Mouse (Mus musculus) kidney, adult 8-10 months (tissue): Measurements from ENCODE around the gene 2410015M20Rik.
"Not testable (repeated sequence)": the region's sequence is repeated elsewhere in the genome, so short reads cannot be mapped to it uniquely, and the experiment has no call there.

Experiments used
- DNase-seq, 2 experiments: peaks; one replicate each; pipeline ENCODE4 v3.0.0; 2022

2410015M20Rik gene

GRCm38 (mm10) chr17:56613236-56613844, 3.8 kb upstream of the 2410015M20Rik start, which contains the start of gene Rpl36:
Rpl36 (plus strand) TSS chr17:56613416.
- peak; percentile 94 to 98 for DNase-seq

GRCm38 (mm10) chr17:56612565-56612939, 3.0 kb upstream of the 2410015M20Rik start:
- not testable (repeated sequence) for DNase-seq

DNA sequence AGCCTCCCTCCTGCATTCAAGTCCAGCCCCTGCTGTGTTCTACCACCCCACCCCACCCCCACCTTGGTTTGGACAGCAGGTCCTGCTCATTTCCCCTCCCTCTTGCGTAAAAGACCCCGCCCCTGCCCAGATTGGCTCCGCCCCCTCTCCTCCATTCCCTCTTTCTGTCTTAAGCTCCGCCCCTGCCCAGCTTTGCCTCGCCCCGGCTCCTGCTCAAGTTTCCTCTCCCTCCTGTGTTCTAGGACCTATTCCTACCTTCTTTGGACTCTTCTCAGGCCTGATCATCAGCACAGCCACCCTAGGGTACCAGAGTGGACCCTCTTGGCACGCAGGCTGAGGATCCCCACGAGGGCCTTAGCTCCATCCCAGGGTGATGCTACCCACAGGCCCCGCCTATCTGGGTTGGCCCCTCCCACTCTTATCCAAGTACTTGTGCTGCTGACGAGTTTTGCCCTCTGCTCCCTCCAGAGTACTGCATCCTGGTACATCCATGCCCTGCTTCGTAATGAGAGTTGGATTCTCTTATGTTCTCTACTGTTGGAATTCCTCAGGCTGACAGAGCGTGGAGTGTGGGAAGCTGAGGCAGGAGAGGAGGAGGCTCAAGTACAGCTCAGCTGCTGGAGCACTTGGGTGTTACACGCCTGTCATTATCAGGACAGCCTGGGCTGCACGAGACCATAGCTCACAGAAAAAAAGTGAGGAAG, 2.4 kb upstream of the 2410015M20Rik start:
- DNase-seq = peak; percentile 49 to 54

DNA sequence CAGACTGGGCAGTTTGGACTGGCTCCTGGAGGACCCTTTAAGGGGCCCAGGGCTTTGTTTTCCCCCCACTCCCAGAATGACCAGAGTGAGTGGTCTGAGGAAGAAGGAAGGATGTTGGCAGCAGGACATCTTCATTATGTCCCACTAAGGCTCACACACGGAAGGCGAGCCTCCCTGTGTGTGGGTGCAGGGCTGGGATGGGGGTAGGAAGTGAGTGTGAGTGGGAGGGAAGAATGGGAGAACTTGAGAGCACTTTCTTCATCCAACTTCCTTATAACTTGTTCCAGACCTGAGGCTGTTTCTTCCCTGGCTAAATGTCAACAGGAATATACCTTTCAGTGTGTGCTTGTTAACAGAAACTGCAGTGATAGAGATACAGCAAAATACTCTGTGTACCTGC, 1.8 kb upstream of the 2410015M20Rik start:
- no peak for DNase-seq

DNA sequence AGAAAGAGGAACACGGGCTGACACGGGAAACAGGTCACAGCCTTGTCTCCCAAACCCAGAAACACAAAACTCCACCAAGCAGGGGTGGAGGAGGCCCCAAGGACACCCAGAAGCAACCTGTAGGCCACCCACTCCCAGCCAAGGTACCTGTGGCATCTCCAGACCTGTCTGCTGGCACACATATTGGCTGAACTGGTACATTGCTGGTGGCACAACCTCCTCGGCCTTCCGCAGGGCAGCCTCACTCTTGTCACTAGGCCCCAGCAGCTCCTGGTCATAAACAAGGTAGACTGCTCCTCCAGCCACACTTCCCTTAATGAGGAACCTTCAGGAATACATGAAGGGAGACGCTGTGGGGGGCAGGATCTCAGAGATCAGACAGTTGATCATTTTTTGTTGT, 872 bp downstream of the 2410015M20Rik start:
- DNase-seq = no peak

DNA sequence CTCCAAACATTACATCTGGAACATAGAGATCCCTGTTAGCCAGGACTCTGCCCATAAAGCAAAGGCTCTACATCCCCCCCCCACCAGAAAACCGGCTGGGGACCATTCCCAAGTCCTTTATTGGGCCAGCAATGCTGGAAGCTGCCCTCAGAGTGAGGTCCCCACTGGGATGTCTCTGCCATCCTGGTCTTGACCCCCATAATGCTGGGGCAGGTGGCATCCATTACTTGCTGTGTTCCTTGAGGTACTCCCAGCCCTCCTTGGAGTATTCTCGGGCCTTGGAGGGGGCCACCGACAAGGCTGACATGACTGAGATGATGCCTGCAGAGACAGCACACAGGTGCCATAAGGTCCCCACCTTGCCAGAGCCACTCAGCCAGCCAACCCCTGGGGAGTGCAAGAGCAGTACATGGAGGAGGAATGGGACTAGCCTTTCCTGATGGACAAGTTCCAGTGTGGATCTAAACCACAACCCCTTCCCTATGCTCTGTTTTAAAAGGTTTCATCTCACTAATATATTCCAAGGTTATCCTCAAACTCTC, 2.0 kb downstream of the 2410015M20Rik start:
- DNase-seq = no peak

- no peak for DNase-seq
These were observed 4.1 kb downstream of the 2410015M20Rik start for GRCm38 (mm10) chr17:56605431-56605830.

DNA sequence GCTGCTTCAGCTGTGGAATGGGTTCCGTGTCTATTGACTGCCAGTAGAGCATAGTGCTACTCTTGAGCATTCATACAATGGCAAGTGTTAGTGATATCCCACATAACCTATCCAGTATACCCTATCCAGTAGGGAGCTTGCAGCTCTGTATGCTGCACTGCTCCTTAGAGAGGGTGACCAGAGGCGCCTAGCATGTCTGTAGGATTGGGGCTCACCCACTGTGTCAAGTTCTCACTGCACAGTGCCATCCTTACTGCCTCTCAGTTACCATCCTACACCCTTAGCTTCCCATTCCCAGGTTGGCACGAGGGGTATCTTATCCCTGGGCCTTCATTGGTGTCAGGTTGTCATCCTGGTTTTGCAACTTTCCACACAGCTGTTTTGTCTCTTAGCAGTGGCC, 5.1 kb downstream of the 2410015M20Rik start:
- DNase-seq = no peak

DNA sequence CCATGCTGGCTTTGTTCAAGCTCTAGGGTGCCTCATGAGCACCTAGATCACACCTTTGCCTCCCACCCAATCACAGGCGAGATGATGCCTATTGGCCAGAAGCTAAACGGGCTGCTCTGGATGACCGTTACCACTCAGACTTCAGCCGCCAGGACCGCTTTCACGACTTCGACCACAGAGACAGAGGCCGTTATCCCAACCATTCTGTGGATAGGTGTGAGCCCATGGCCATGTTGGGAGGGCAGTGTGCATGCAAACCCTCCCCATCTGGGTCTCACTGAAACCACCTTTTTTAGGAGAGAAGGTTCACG, 5.5 kb downstream of the 2410015M20Rik start:
- no peak for DNase-seq

DNA sequence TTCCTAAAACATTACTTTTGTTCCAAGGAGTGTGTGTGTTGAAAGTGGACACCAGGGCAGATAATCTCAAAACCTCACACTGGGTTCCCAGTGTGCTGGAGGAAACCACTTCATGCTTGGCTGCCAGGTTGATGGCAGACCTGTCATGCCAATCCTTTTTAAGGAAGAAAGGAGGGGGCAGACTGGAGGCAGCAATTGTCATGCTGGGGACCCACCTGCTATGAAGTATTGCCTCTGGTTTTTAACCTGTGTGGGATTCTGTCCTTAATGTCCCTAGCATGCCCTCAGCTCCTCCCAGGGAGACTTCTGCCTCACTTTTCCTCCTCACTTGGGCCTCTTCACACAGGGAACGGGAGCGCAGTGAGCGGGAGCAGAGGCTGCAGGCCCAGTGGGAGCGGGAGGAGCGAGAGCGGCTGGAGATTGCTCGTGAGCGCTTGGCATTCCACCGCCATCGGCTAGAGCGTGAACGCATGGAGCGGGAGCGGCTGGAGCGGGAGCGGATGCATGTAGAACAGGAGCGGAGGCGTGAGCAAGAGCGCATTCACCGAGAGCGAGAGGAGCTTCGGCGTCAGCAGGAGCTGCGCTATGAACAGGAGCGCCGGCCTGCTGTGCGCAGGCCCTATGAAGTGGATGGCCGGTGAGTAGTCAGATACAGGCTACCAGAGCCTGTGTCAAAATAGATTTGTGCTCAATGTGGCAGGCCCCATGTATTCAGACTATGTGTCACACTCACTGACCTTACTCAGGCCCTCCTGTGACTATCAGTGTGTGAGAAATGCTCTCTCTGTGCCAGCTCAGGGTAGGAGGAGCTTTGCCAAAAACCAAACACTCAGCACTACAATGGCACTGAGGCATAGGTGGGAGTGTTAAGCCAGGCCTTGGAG, 6.1 kb downstream of the 2410015M20Rik start:
- no peak for DNase-seq

DNA sequence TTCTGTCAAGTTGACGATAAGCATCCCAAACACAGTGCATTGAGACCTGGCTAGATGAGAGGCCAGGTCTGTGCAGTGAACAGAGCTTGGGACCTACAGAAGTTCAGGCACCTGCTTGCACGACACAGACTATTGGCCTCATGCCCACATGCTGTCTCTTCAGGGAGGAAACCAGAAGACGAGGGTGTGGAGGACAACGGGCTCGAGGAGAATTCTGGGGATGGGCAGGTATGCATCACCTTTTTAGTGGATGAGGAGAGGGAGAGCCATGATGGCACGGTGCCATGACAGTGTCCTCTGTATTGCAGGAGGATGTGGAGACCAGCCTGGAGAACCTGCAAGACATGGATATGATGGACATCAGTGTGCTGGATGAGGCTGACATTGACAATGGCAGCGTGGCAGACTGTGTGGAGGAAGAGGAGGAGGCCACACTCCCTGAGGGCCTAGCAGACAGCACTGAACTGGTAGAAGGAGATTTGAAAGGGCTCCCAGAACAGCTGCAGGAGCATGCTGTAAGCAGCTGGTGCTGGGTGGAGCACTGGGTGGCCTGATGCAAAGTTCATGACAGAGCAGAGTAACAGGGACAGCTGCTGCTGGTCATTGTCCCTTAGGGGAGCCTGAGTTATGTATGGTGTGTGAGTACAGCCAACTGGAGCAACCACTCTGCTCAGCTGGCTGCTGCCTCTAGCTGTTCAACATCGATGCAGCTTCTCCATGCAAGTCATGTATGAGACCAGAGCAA, 15.9 kb downstream of the 2410015M20Rik start:
- no peak for DNase-seq

- DNase-seq = no peak
These were observed 17.0 kb downstream of the 2410015M20Rik start for GRCm38 (mm10) chr17:56592553-56592952.

DNA sequence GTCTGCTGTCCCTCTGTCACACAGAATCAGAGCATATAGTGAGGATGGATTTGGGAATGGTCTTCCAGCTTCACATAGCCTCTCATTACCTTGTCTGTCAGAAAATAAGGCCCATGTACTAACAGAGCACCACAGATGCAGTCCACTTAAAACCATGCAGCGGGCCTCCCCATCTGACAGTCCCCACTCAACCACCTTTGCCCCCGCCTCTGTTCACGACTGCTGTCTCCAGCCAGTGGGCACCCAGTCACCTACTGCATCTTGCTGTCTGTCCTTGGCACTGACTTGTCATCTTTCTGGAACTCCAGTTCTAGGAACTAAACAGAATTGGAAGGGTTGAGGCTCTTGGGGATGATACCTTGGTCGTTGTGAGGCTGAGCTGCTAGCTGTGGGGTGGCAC, 20.6 kb downstream of the 2410015M20Rik start:
- DNase-seq = no peak

GRCm38 (mm10) chr17:56587773-56588172, 21.8 kb downstream of the 2410015M20Rik start:
- no peak for DNase-seq

- peak in 1 of 2 experiments; percentile 54 for DNase-seq
These were observed 24.3 kb downstream of the 2410015M20Rik start for GRCm38 (mm10) chr17:56585171-56585821.

GRCm38 (mm10) chr17:56584257-56585130, 25.1 kb downstream of the 2410015M20Rik start, which contains the start of the genes Safb2 and Safb:
Safb2 (minus strand) TSS chr17:56584585.
Safb (plus strand) TSS chr17:56584825.
- peak; percentile 98 to 99 for DNase-seq

DNA sequence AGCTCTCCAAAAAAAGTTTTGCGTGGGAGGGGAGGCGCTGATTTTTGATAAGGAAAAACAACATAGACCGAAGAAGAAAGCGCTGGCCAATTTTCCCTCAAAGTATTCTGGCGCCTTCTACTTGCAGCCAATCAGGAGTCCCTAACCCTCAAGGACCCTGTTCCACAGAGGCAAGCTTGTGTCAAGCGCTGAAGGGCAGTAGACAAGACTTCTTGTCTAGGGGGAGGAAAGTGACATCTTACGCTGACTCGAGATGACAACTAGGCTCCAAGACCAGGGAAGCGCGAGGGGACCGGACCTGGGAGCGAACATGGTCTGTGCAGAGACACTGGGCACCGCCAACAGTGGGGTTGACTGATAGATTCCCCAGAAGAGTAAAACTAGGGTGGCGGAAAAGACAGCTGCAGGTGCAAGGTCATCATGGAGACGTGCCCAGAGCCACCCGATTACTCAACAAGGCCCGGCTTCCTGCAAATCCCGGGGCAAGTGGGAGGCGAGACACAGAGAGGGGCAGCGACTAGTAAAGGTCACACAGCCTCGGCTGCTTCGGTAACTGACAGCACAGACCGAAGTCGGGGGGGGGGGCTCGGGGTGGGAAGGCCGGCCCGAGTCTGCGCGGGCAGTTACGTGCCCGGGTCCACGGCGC, 25.8 kb downstream of the 2410015M20Rik start:
- DNase-seq = peak; percentile 38 to 51

GRCm38 (mm10) chr17:56583071-56583470, 26.5 kb downstream of the 2410015M20Rik start:
- DNase-seq = no peak

- no peak for DNase-seq
These were observed 36.6 kb downstream of the 2410015M20Rik start for GRCm38 (mm10) chr17:56572939-56573338.

GRCm38 (mm10) chr17:56572154-56572553, 37.4 kb downstream of the 2410015M20Rik start:
- DNase-seq = peak in 1 of 2 experiments; percentile 23
